Mouse (Mus musculus) forebrain, postnatal 0 days (tissue): ENCODE measurements around the gene Ormdl2. TPM values are rescaled to one million over a fixed set of nuclear protein-coding genes. Genes with fewer than 3 reads are reported as not detected.
A peak's percentile ranks its signal among the peaks of the same experiment; 100 is the strongest.

ENCODE experiments used
- ATAC-seq: fragments of 200-750 bp; cut with Nextera tagmentation; 2 replicates; pipeline ENCODE4 v1.8.0; 2017; ENCODE audit warnings: mild to moderate bottlenecking, moderate library complexity
- DNase-seq: peaks from one replicate; pipeline ENCODE4 v3.0.0-alpha.2; 2015
- H3K27ac ChIP-seq: fragments of 300-500 bp; sonication (generic); 2 replicates; pipeline ENCODE4 v1.5.1; 2014; ENCODE audit warnings: low read depth, mild to moderate bottlenecking, antibody characterized with exemption, low read length, moderate library complexity, mixed read lengths
- H3K27me3 ChIP-seq: fragments of 300-500 bp; sonication (generic); 2 replicates; pipeline ENCODE4 v1.6.1; 2014; ENCODE audit warnings: mild to moderate bottlenecking, low read length, mixed read lengths; ENCODE audit not compliant: insufficient read depth
- H3K36me3 ChIP-seq: fragments of 300-500 bp; sonication (generic); 2 replicates; pipeline ENCODE4 v1.6.1; 2014; ENCODE audit warnings: mild to moderate bottlenecking, moderate library complexity; ENCODE audit not compliant: insufficient read depth
- H3K4me1 ChIP-seq: fragments of 300-500 bp; sonication (generic); 2 replicates; pipeline ENCODE4 v1.6.1; 2014; ENCODE audit warnings: antibody characterized with exemption; ENCODE audit not compliant: insufficient read depth
- H3K4me2 ChIP-seq: fragments of 300-500 bp; sonication (generic); 2 replicates; pipeline ENCODE4 v1.6.1; 2014; ENCODE audit warnings: low read depth, mild to moderate bottlenecking, moderate library complexity
- H3K4me3 ChIP-seq: fragments of 300-500 bp; sonication (generic); 2 replicates; pipeline ENCODE4 v1.5.1; 2014; ENCODE audit warnings: low read depth, low read length, mixed read lengths
- H3K9ac ChIP-seq: fragments of 300-500 bp; sonication (generic); 2 replicates; pipeline ENCODE4 v1.6.1; 2014; ENCODE audit warnings: mild to moderate bottlenecking
- H3K9me3 ChIP-seq: fragments of 300-500 bp; sonication (generic); 2 replicates; pipeline ENCODE4 v1.6.1; 2016; ENCODE audit warnings: low read length
- CTCF ChIP-seq: sonication (generic); IDR thresholded peaks from 2 replicates; pipeline ENCODE4 v1.5.1; 2016; ENCODE audit warnings: antibody characterized with exemption, control low read depth, low read depth
- WGBS: fragments of 180-500 bp; shearing (Covaris S2); extraction: QIAGEN DNeasy Blood & Tissue Kit; methylation state at CpG from one replicate; pipeline ENCODE4 v1.1.7; 2014; 5-methylcytosine and 5-hydroxymethylcytosine counted together
- polyA plus RNA-seq: library from polyadenylated mRNA; unstranded; fragments of >200 nt; fragmentation: Nextera tagmentation; extraction: Ambion mirVana; gene quantifications from 2 replicates; pipeline ENCODE4 v1.2.1, GENCODE M21; 2015
- total RNA-seq: library from RNA; depleted of rRNA; stranded (reverse); fragments of >200 nt; gene quantifications from 2 replicates; pipeline ENCODE4 v1.2.3, GENCODE M21; 2014

Ormdl2 gene
- total and polyA plus RNA-seq, 2 experiments from 2014 or later, result 8.3 to 16.1 TPM

DNA sequence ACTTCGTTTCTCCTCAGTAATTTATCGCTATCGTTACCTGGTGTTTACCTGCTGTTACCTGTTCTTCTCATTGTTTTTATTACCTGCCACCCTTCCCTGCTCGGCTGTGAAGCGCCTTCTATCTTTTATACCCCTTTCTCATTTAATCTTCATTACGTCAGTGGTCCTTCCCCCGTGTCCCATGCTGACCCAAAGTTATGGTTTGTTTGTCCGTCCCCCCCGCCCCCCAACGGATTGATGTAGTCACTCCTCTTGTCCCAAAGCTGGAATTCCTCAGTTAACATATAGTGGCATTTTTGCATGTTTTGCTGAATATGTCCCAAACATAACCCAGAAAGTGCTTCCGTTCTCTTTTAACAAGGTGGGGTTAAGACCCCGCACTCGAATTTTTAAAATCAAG is 690 bp upstream of the Ormdl2 start:
- no peaks in the 10 kb centered on the region for H3K27me3 ChIP-seq
- ATAC-seq (no peak), DNase-seq (no peak)
- H3K4me3 ChIP-seq, result peak overlapping the region; percentile 94
- H3K4me2 ChIP-seq, result peak overlapping the region; percentile 74
- H3K36me3 ChIP-seq, result peaks cover 27% of the 10 kb centered on the region
- H3K9me3 ChIP-seq, result no peaks in the 10 kb centered on the region
- no peak for TF ChIP-seq CTCF
- H3K27ac ChIP-seq, result peak overlapping the region; percentile 60; the same call in 1 of the 2 replicates
- peak overlapping the region; percentile 70 for H3K9ac ChIP-seq
- 5% methylated on average over 13 of the region's 13 CpGs for WGBS
- H3K4me1 ChIP-seq, result peaks cover 12% of the 10 kb centered on the region

DNA sequence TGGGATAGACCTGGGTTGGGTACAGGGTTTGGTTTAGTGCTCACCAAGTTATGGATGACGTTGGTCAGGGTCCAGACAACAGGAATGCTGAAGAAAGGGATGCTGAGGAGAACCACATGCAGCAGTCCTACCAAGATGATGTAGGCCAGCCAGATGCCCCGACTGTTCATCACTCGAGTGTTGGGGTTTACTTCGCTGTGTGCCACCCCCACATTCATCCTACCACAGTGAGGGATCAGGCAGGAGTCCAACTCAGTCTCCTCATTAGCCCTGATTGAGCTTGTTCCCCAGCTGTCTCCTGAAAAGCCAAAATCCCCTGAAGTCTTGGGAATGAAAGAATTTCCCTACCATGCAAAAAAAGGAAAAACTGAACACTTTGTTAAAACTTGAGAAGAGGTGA is 1.2 kb downstream of the Ormdl2 start:
- Histone ChIP-seq H3K27me3 (no peaks in the 10 kb centered on the region), H3K9ac (no peak overlapping the region), H3K4me3 (no peak overlapping the region), H3K9me3 (no peaks in the 10 kb centered on the region), H3K4me2 (no peak overlapping the region), H3K4me1 (peaks cover 12% of the 10 kb centered on the region), H3K36me3 (peaks cover 42% of the 10 kb centered on the region), H3K27ac (no peak overlapping the region)
- WGBS, result 77% methylated on average over 4 of the region's 4 CpGs
- ATAC-seq (no peak), DNase-seq (no peak)
- no peak for TF ChIP-seq CTCF

DNA sequence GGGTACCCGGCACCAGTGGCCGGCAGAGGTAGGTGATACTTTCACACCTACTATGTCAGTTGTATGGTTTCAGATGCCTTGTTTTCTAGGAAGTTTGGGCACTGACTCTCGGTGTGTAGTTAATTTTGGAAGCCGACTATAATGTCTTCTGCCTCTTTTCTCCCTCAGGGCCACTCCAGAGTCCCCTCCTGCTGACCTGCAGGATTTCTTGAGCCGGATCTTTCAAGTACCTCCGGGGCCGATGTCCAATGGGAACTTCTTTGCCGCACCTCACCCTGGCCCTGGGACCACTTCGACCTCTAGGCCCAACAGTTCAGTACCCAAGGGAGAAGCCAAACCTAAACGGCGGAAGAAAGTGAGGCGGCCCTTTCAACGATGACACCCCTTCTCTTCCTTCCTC is 4.4 kb downstream of the Ormdl2 start, which contains the start of gene Sarnp:
Gene Sarnp (plus strand): TSS at position 301 of the 400 bp plus-strand sequence.
- no peaks in the 10 kb centered on the region for H3K9me3 ChIP-seq
- H3K27me3 ChIP-seq, result no peaks in the 10 kb centered on the region
- H3K4me1 ChIP-seq, result peaks cover 4% of the 10 kb centered on the region; the same call in 1 of the 2 replicates
- ATAC-seq (no peak), DNase-seq (no peak)
- H3K4me3 ChIP-seq, result no peak within 1 kb of the TSS
- H3K27ac ChIP-seq, result no peak within 1 kb of the TSS
- TF ChIP-seq CTCF, result no peak
- H3K4me2 ChIP-seq, result no peak within 1 kb of the TSS
- H3K9ac ChIP-seq, result no peak within 1 kb of the TSS
- H3K36me3 ChIP-seq, result peaks cover 57% of the 10 kb centered on the region
- WGBS, result 91% methylated on average over 13 of the region's 13 CpGs

DNA sequence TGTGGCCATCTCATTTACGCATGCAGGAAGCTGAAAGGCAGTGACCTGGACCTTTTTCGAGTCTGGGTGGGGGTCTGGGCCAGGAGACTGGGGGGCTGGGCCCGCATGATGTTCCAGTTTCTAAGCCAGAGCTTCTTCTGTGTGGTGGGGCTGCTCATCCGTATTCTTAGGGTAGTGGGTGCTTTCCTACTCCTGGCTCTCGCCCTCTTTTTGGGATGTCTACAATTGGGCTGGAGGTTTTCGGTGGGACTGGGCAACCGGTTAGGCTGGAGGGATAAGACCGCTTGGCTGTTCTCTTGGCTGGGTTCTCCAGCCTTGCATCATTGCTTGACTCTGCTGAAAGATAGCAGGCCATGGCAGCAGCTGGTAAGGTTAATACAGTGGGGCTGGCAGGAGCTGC is 14.4 kb downstream of the Ormdl2 start:
- TF ChIP-seq CTCF, result no peak
- Histone ChIP-seq H3K9ac (no peak overlapping the region), H3K4me3 (0 out of 2 replicates have a peak overlapping the region, but pooled peaks have one; percentile 0), H3K36me3 (0 out of 2 replicates have a peak, but pooled peaks cover 3% of the 10 kb centered on the region), H3K27me3 (no peaks in the 10 kb centered on the region), H3K4me2 (peak overlapping the region; percentile 81), H3K4me1 (peaks cover 30% of the 10 kb centered on the region), H3K9me3 (no peaks in the 10 kb centered on the region), H3K27ac (no peak overlapping the region)
- WGBS, result 95% methylated on average over 8 of the region's 8 CpGs
- ATAC-seq (no peak), DNase-seq (no peak)

DNA sequence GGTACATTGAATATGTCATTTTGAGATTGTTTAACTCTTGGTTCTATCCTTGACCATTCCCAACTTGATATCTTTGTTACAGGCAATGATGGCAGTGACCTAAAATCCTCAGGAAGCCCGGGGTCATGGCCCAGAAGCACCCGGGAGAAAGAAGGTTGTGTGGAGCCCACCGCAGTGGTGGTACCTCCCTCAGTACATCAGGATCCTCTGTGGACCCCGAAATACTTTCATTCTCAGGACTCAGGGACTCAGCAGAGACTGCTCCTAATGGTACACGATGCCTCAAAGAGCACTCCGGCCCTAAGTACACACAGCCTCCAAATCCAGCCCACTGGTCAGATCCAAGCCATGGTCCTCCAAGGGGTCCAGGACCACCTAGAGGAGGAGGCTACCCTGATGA is 15.4 kb downstream of the Ormdl2 start:
- no peak for DNase-seq
- Histone ChIP-seq H3K4me2 (peak overlapping the region; percentile 81), H3K36me3 (peaks cover 6% of the 10 kb centered on the region; the same call in 1 of the 2 replicates), H3K27ac (peak overlapping the region; percentile 98; the same call in 1 of the 2 replicates), H3K4me3 (peak overlapping the region; percentile 89), H3K9ac (peak overlapping the region; percentile 92), H3K27me3 (no peaks in the 10 kb centered on the region), H3K9me3 (no peaks in the 10 kb centered on the region), H3K4me1 (peaks cover 30% of the 10 kb centered on the region)
- 65% methylated on average over 6 of the region's 6 CpGs for WGBS
- no peak for ATAC-seq
- no peak for TF ChIP-seq CTCF

DNA sequence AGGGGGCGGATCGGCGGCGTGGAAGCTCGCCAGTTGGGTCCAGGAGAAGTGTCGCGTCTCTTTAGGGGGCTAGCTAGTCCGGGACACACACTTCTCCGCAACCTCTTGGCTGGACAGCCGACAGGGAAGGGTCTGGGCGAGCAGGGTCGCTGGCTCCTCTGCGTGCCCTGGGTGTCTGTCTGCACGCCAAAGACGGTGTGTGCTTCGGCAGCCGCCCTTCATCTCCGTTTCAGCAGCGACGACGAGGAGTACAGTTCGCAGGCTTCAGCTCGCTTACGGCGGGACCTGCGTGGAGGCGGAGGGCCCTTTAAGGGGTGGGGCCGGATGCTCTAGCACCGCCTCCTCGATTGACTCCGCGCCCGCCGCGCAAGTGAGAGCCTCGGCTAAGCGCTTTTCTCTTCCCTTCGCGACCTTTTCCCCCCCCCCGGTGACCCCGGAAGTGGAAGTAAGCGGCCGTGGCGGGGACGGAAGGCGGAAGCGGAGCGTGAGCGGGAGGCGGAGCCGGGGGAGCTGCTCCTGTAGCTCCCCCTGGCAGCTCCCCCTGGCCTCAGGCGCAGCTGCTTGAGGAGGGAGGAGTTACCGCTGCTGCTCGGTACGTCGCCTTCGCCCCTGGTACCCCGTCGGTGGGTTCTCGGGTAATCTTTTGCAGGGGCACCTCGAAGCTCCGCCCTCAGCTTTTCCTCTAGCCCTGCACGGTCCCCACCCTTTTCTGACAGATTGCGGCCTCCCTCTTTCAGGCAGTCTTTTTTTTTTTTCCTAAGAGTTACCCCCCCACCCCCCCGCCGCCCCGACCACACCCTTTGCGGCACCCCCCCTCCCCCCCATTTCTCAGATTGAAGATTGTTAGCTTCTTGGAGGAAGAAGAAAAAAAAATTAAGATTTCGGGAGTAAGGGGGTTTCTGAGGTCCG is 16.1 kb downstream of the Ormdl2 start:
- Histone ChIP-seq H3K4me1 (peaks cover 30% of the 10 kb centered on the region), H3K27ac (peak overlapping the region; percentile 98), H3K9me3 (no peaks in the 10 kb centered on the region), H3K36me3 (peaks cover 9% of the 10 kb centered on the region; the same call in 1 of the 2 replicates), H3K9ac (peak overlapping the region; percentile 92), H3K4me2 (peak overlapping the region; percentile 81), H3K27me3 (no peaks in the 10 kb centered on the region), H3K4me3 (peak overlapping the region; percentile 89)
- WGBS, result 2% methylated on average over 69 of the region's 70 CpGs
- ATAC-seq, result peak; percentile 93
- peak; percentile 98 for DNase-seq
- TF ChIP-seq CTCF, result peak; percentile 43
